Mouse (Mus musculus) heart, postnatal 0 days (tissue): ENCODE results near the gene Amigo1. TPM values are rescaled to one million over a fixed set of nuclear protein-coding genes. Genes with fewer than 3 reads are reported as not detected.

Experiments
- ATAC-seq: fragments of 200-750 bp; cut with Nextera tagmentation; 2 replicates; pipeline ENCODE4 v1.8.0; 2017; ENCODE audit warnings: low read depth, moderate number of reproducible peaks, moderate library complexity; ENCODE audit not compliant: insufficient read depth
- DNase-seq: peaks from one replicate; pipeline ENCODE4 v3.0.0-alpha.2; 2016; ENCODE audit warnings: low spot score
- H3K27ac ChIP-seq: fragments of 300-500 bp; sonication (generic); 2 replicates; pipeline ENCODE4 v1.5.1; 2014; ENCODE audit warnings: low read depth, mild to moderate bottlenecking
- H3K27me3 ChIP-seq: fragments of 300-500 bp; sonication (generic); 2 replicates; pipeline ENCODE4 v1.6.1; 2014; ENCODE audit warnings: low read length, mixed read lengths; ENCODE audit not compliant: control insufficient read depth, insufficient read depth
- H3K36me3 ChIP-seq: fragments of 300-500 bp; sonication (generic); replicated peaks from 2 replicates; pipeline ENCODE4 v1.6.1; 2014; ENCODE audit warnings: low read length, mixed read lengths; ENCODE audit not compliant: control insufficient read depth, insufficient read depth
- H3K4me1 ChIP-seq: fragments of 300-500 bp; sonication (generic); 2 replicates; pipeline ENCODE4 v1.6.1; 2014; ENCODE audit warnings: antibody characterized with exemption; ENCODE audit not compliant: control insufficient read depth, insufficient read depth
- H3K4me2 ChIP-seq: fragments of 300-500 bp; sonication (generic); 2 replicates; pipeline ENCODE4 v1.6.1; 2014; ENCODE audit warnings: low read depth, mild to moderate bottlenecking, low read length, moderate library complexity
- H3K4me3 ChIP-seq: fragments of 300-500 bp; sonication (generic); 2 replicates; pipeline ENCODE4 v1.5.1; 2014; ENCODE audit warnings: low read depth, low read length
- H3K9ac ChIP-seq: fragments of 300-500 bp; sonication (generic); replicated peaks from 2 replicates; pipeline ENCODE4 v1.6.1; 2014; ENCODE audit warnings: low read depth, low read length, mixed read lengths
- H3K9me3 ChIP-seq: fragments of 300-500 bp; sonication (generic); replicated peaks from 2 replicates; pipeline ENCODE4 v1.6.1; 2016; ENCODE audit warnings: low read length; ENCODE audit not compliant: control insufficient read depth
- CTCF ChIP-seq: IDR thresholded peaks from 2 replicates; pipeline ENCODE4 v1.5.1; 2016; ENCODE audit warnings: antibody characterized with exemption, control low read depth, low read depth
- EP300 ChIP-seq: IDR thresholded peaks from 2 replicates; pipeline ENCODE4 v1.6.1; 2016; ENCODE audit warnings: antibody characterized with exemption, low read depth
- WGBS: fragments of 180-500 bp; shearing (Covaris S2); extraction: QIAGEN DNeasy Blood & Tissue Kit; methylation state at CpG from one replicate; pipeline ENCODE4 v1.1.7; 2014; 5-methylcytosine and 5-hydroxymethylcytosine counted together
- polyA plus RNA-seq: library from polyadenylated mRNA; unstranded; fragments of >200 nt; fragmentation: Nextera tagmentation; extraction: Ambion mirVana; gene quantifications from 2 replicates; pipeline ENCODE4 v1.2.1, GENCODE M21; 2015
- total RNA-seq: library from RNA; depleted of rRNA; stranded (reverse); fragments of >200 nt; gene quantifications from 2 replicates; pipeline ENCODE4 v1.2.3, GENCODE M21; 2014; ENCODE audit warnings: low replicate concordance

Gene Amigo1
- total and polyA plus RNA-seq, 2 experiments from 2014 or later = 3.8 to 11.9 TPM

DNA sequence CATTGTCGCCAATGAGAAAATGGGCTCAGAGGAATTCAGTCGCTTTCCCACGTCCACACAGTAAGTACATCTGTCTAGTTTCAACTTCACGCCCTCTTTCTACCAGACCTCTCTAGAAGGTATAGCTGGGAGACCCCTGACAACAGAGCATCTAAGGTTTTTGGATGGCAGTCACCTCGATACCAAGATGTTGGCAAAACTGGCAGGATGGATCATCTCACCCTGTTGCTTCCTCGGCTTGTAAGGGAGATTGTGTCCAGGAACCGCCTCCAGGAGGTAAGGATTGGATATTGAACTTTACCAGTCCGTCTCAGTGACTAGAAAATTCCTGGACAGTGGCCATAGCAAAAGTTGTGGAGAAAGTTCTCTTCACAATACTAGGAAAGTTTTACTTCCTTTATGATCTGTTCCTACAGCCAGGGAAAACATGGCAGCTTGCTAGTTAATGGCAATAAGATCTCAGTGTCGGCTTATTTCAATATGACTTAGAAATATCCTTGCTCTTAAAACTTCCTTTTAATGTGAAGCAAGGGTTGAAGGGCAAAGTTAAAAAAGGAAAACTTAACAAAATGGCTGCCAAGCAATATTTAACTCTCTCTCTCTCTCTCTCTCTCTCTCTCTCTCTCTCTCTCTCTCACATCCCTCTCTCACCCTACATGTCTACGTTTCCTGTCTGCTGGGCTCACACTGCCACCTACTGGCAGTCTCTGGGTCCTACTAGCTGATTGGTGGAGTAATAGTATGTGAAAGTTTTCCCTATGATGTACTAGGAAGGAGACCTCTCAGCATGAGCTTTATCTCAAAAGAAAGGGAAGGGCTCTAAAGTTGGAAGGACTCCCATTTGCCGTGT lies 38.5 kb upstream of the Amigo1 start:
- peak; percentile 59 for ATAC-seq

DNA sequence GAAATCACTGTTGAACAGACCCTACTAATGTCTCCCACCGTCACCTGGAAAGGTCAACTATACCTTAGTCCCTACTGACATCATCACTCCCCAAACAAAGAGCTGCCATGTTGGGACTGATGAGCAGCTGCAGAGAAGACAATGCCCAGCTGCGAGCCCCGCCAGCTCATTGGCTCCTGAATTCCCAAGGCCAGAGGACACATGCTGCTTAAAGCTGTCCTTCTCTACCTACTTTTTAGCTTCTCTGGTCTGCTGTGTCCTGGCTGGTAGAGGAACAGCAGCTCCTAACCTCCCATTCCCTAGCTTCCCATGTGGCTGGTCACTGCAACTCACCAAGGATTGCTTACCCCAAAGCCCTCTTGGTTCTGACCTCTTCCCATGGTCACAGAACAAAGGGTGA lies 33.8 kb upstream of the Amigo1 start:
- DNase-seq = no peak
- Histone ChIP-seq H3K4me3 (no peak overlapping the region), H3K36me3 (no peaks in the 10 kb centered on the region), H3K27me3 (no peaks in the 10 kb centered on the region), H3K9me3 (no peaks in the 10 kb centered on the region), H3K9ac (no peak overlapping the region), H3K27ac (no peak overlapping the region), H3K4me2 (no peak overlapping the region), H3K4me1 (peaks cover 2% of the 10 kb centered on the region; the same call in 1 of the 2 replicates)
- TF ChIP-seq CTCF (no peak), EP300 (no peak)
- no peak for ATAC-seq
- 86% methylated on average over 3 of the region's 3 CpGs for WGBS

More for the DNA sequence above, 38.5 kb upstream of the Amigo1 start:
- no peak overlapping the region for H3K4me3 ChIP-seq
- H3K4me2 ChIP-seq = no peak overlapping the region; the same call in 1 of the 2 replicates
- H3K9me3 ChIP-seq = no peaks in the 10 kb centered on the region
- H3K9ac ChIP-seq = no peak overlapping the region
- TF ChIP-seq EP300 (peak; percentile 65; the same call in 1 of the 2 replicates), CTCF (peak; percentile 97)
- H3K4me1 ChIP-seq = peaks cover 22% of the 10 kb centered on the region
- peak overlapping the region; percentile 31; the same call in 1 of the 2 replicates for H3K27ac ChIP-seq
- DNase-seq = peak; percentile 91
- 58% methylated on average over 11 of the region's 11 CpGs for WGBS
- H3K27me3 ChIP-seq = no peaks in the 10 kb centered on the region
- H3K36me3 ChIP-seq = no peaks in the 10 kb centered on the region; the same call in 1 of the 2 replicates

DNA sequence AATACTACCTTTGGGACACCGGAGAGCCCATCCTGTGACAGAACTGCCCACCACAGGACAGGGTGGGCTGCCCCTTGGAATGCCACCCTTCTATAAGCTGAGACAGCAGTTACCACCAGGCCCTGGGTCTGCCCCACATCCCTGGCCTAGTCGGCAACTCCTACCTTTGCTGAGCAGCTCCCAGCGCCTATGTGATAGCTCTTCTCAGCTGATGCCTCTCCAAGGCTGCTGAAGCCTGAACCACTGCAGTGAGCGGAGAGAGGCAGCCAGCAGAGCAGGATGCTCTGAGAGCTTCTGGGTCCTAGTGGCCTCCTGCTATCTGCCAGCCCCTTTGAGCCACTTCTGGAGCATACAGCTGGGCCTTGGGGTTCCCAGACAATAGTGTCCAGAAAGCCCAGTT lies 31.5 kb upstream of the Amigo1 start, which contains the start of gene Gpr61:
Gene Gpr61, minus strand, starts transcription at position 227 of the 400 bp plus-strand sequence.
- WGBS = 38% methylated on average over 4 of the region's 4 CpGs
- Histone ChIP-seq H3K9ac (no peak within 1 kb of the TSS), H3K27ac (no peak within 1 kb of the TSS), H3K9me3 (no peaks in the 10 kb centered on the region), H3K4me2 (no peak within 1 kb of the TSS), H3K4me3 (no peak within 1 kb of the TSS), H3K4me1 (peaks cover 14% of the 10 kb centered on the region), H3K36me3 (no peaks in the 10 kb centered on the region), H3K27me3 (no peaks in the 10 kb centered on the region)
- DNase-seq (no peak), ATAC-seq (no peak)
- no peak for TF ChIP-seq EP300
- no peak for TF ChIP-seq CTCF

DNA sequence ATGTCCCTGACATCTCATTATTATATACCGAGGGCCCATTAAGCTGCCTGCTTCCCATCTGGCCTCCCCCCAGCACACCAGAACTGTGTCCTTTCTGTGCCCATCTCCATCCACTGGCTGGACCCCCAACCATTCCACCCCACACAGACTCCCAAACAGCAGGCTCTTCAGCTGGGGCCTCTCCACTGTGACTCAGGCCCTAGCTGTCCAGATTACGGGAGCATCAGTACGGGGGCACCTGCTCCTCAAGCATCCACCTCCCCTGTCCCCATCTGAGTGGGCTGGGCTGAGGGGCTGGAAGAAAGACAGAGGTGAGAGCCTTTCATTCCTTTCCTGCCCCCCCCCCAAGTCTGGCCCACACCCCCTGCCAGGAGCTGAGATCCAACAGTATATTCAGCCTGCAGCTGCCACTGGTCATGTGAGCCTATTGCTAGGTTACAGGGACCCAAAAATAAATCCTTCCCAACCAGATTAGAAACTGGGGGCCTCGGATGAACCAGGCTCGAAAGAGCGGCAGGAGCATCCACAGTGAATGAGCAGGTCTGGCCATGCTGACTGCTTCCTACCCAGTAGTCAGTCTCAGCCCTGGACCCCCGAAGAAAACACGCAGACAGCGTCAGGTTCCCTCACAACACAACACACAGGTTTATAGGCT lies 27.6 kb upstream of the Amigo1 start:
- H3K36me3 ChIP-seq = no peaks in the 10 kb centered on the region
- 29% methylated on average over 9 of the region's 9 CpGs for WGBS
- no peak overlapping the region for H3K4me3 ChIP-seq
- peaks cover 14% of the 10 kb centered on the region for H3K4me1 ChIP-seq
- H3K4me2 ChIP-seq = peak overlapping the region; percentile 21
- H3K27me3 ChIP-seq = no peaks in the 10 kb centered on the region
- H3K9me3 ChIP-seq = no peaks in the 10 kb centered on the region
- no peak overlapping the region for H3K9ac ChIP-seq
- H3K27ac ChIP-seq = peak overlapping the region; percentile 73
- DNase-seq (peak; percentile 75), ATAC-seq (peak; percentile 84)
- peak; percentile 32; the same call in 1 of the 2 replicates for TF ChIP-seq EP300
- TF ChIP-seq CTCF = no peak

DNA sequence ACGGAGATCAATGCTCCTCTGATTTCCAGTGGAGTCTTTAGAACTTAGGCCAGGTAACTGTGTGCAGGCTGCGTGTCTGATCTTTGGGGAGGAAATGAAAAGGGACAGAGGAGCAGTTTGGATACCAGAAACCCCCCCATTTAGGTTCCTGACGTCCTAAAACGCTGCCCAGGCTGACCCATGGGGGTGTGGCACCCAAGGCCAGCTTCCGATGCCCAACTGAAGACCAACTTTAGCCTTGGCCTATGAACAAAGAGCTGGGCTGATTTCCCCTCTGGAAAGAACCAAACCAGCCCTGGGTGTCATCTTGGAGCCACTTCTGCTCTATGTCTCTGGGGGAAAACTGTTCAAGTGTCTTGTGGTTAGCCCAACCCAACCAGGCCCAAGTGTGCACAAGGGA lies 22.0 kb upstream of the Amigo1 start:
- Histone ChIP-seq H3K4me2 (no peak overlapping the region), H3K9ac (no peak overlapping the region), H3K27ac (no peak overlapping the region), H3K4me1 (peaks cover 3% of the 10 kb centered on the region), H3K4me3 (no peak overlapping the region), H3K36me3 (no peaks in the 10 kb centered on the region), H3K9me3 (no peaks in the 10 kb centered on the region), H3K27me3 (no peaks in the 10 kb centered on the region)
- DNase-seq (no peak), ATAC-seq (no peak)
- WGBS = 58% methylated on average over 5 of the region's 5 CpGs
- TF ChIP-seq EP300 = no peak
- no peak for TF ChIP-seq CTCF
